Mouse (Mus musculus) kidney, adult 2 months (tissue): ENCODE measurements around the gene Dnajc28.

Experiments used
- CTCF ChIP-seq: fragments of 200-500 bp; conservative IDR thresholded peaks from 2 replicates; pipeline ENCODE4 v1.5.1; 2011; ENCODE audit warnings: low read depth, mild to moderate bottlenecking, control low read depth, low read length, moderate library complexity, mixed read lengths; ENCODE audit not compliant: insufficient read depth, insufficient read length
- POLR2A ChIP-seq: fragments of 200-500 bp; IDR thresholded peaks from one replicate; pipeline ENCODE4 v1.6.1; 2011; ENCODE audit warnings: low read depth, low read length, control low read depth

GRCm38 (mm10) chr16:91582307-91582706, 36.5 kb downstream of the Dnajc28 start:
- TF ChIP-seq POLR2A (no peak), CTCF (peak; percentile 42)
